Mouse (Mus musculus): ENCODE measurements at regions not wholly inside any gene's neighbourhood (a gene's known extent, or its start where the extent isn't known, plus 50 kb on each side); places are given as distances from the start of the nearest gene placed in this dataset.

DNA sequence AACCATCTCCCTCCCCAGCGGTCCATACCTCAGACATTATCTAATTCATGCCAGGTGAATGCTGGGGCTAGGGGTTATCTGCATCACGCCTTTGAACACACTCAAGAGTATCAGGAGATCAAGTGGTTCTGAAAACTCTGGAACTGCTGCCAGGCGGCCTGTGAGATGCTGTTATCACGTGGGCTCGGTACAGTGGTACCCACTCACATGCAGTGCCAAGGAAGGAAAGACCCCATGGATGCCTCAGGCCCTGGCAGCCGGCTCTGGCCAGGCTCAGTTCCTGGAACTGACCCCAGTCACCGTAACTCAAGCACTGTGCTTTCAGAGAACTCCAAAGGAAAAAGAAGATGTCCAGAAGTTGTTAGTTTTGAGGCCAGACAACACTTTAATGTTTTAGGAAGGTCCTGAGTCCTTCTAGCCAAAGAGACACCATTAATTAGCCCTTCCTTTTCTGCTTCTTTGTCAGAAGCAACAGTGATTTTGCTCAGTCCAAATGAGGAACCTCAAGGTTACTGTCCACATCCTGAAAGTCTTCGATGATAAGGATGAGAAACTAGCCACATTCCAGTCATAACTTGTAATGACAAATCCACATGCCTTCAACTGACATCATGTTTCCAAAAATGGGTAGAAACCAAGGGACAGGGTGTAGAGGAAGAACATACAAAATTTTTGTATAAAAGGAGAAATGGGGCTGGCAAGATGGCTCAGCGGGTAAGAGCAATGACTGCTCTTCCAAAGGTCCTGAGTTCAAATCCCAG is 126.1 kb downstream of the Zbtb18 start:
- no peak for TF ChIP-seq POLR2A (IDR thresholded peaks at IDR 0.05; ENCODE audit: low read depth, low read length)
- TF ChIP-seq CTCF (IDR thresholded peaks at IDR 0.05; ENCODE audit: extremely low read depth, insufficient read length, insufficient replicate concordance, low read depth, low read length): no peak
